Mouse (Mus musculus) limb, embryonic 12.5 days (tissue): Measurements from ENCODE around the gene Pck2. TPM values are rescaled to one million over a fixed set of nuclear protein-coding genes. Genes with fewer than 3 reads are reported as not detected.

Source experiments
- polyA plus RNA-seq: library from polyadenylated mRNA; unstranded; fragments of >200 nt; fragmentation: Nextera tagmentation; extraction: Ambion mirVana; gene quantifications from 2 replicates; pipeline ENCODE4 v1.2.1, GENCODE M21; 2016

Pck2 gene
- polyA plus RNA-seq, 1 experiment from 2014 or later = 33.2 TPM

Other genes with a start within 250 kb of the Pck2 start
- 83.2 and 86.9 TPM in 2 replicates for gene Dhrs4, start 61.5 kb upstream of the Pck2 start, polyA plus RNA-seq
- gene Carmil3, start 49.6 kb upstream of the Pck2 start, polyA plus RNA-seq = 3.7 and 5.1 TPM in 2 replicates
- 0.32 and 0.35 TPM in 2 replicates for gene Cpne6, start 29.8 kb upstream of the Pck2 start, polyA plus RNA-seq
- not detected in 2 replicates for gene Nrl, start 15.3 kb upstream of the Pck2 start, polyA plus RNA-seq
- 65.5 and 69.7 TPM in 2 replicates for gene Dcaf11, start 19.7 kb downstream of the Pck2 start, polyA plus RNA-seq
- gene A730061H03Rik, start 20.1 kb downstream of the Pck2 start, polyA plus RNA-seq = 1.1 TPM in 1 of 2 replicates, not detected in the other
- gene Fitm1, start 35.4 kb downstream of the Pck2 start, polyA plus RNA-seq = 16.0 and 16.1 TPM in 2 replicates
- gene Psme1, start 37.9 kb downstream of the Pck2 start, polyA plus RNA-seq = 142 and 151 TPM in 2 replicates
- gene Emc9, start 45.0 kb downstream of the Pck2 start, polyA plus RNA-seq = 3.7 and 4.0 TPM in 2 replicates
- gene Psme2, start 50.8 kb downstream of the Pck2 start, polyA plus RNA-seq = 210 and 260 TPM in 2 replicates
- 19.9 and 22.4 TPM in 2 replicates for gene Rnf31, start 51.4 kb downstream of the Pck2 start, polyA plus RNA-seq
- gene Irf9, start 63.3 kb downstream of the Pck2 start, polyA plus RNA-seq = 9.2 and 9.6 TPM in 2 replicates
- gene Rec8, start 77.8 kb downstream of the Pck2 start, polyA plus RNA-seq = 10.0 and 12.2 TPM in 2 replicates
- 78.9 and 100 TPM in 2 replicates for gene Ipo4, start 95.7 kb downstream of the Pck2 start, polyA plus RNA-seq
- 2.7 and 3.1 TPM in 2 replicates for gene Gm49378, start 97.6 kb downstream of the Pck2 start, polyA plus RNA-seq
- 96.1 and 96.7 TPM in 2 replicates for gene Tm9sf1, start 103.5 kb downstream of the Pck2 start, polyA plus RNA-seq
- 0.70 and 1.0 TPM in 2 replicates for gene Tssk4, start 109.9 kb downstream of the Pck2 start, polyA plus RNA-seq
- gene Mdp1, start 120.2 kb downstream of the Pck2 start, polyA plus RNA-seq = 63.0 and 68.8 TPM in 2 replicates
- 67.6 and 74.2 TPM in 2 replicates for gene Gmpr2, start 131.7 kb downstream of the Pck2 start, polyA plus RNA-seq
- gene Nedd8, start 131.9 kb downstream of the Pck2 start, polyA plus RNA-seq = 594 and 653 TPM in 2 replicates
- 57.1 and 58.3 TPM in 2 replicates for gene Tinf2, start 141.6 kb downstream of the Pck2 start, polyA plus RNA-seq
- gene Tgm1, start 173.7 kb downstream of the Pck2 start, polyA plus RNA-seq = 2.0 and 2.7 TPM in 2 replicates
- 27.3 and 29.0 TPM in 2 replicates for gene Rabggta, start 182.0 kb downstream of the Pck2 start, polyA plus RNA-seq
- 72.5 and 82.6 TPM in 2 replicates for gene Dhrs1, start 205.4 kb downstream of the Pck2 start, polyA plus RNA-seq
- 52.0 and 53.0 TPM in 2 replicates for gene Nop9, start 205.4 kb downstream of the Pck2 start, polyA plus RNA-seq
- gene Cideb, start 218.2 kb downstream of the Pck2 start, polyA plus RNA-seq = 0.60 TPM in 1 of 2 replicates, not detected in the other
- gene Ltb4r2, start 221.2 kb downstream of the Pck2 start, polyA plus RNA-seq = 0.58 and 0.73 TPM in 2 replicates
- gene Ltb4r1, start 225.7 kb downstream of the Pck2 start, polyA plus RNA-seq = 0.26 and 0.68 TPM in 2 replicates
- 17.7 and 19.9 TPM in 2 replicates for gene Adcy4, start 243.8 kb downstream of the Pck2 start, polyA plus RNA-seq
- 25.2 and 36.4 TPM in 2 replicates for gene Ripk3, start 248.6 kb downstream of the Pck2 start, polyA plus RNA-seq